Mouse (Mus musculus): ENCODE measurements around the gene Gng12. TPM values are rescaled to one million over a fixed set of nuclear protein-coding genes. Genes with fewer than 3 reads are reported as not detected.

Gene Gng12
- polyA plus RNA-seq, 1 experiment from 2014 or later: 31.2 TPM

GRCm38 (mm10) chr6:66942826-66943225, 46.6 kb downstream of the Gng12 start:
- no peak overlapping the region for H3K4me3 ChIP-seq (replicated peaks)
- H3K27me3 ChIP-seq: no peaks in the 10 kb centered on the region
- H3K27ac ChIP-seq (replicated peaks): no peak overlapping the region
- ATAC-seq (ENCODE audit: insufficient read depth): no peak
- H3K9me3 ChIP-seq (replicated peaks): no peaks in the 10 kb centered on the region
- no peaks in the 10 kb centered on the region for H3K36me3 ChIP-seq (replicated peaks)
- H3K9ac ChIP-seq: no peak overlapping the region
- H3K4me2 ChIP-seq: no peak overlapping the region
- peaks cover 41% of the 10 kb centered on the region for H3K4me1 ChIP-seq (replicated peaks)
- 52% methylated on average over 4 of the region's 4 CpGs for WGBS (ENCODE audit: insufficient replicate concordance)

GRCm38 (mm10) chr6:66943367-66944189, 47.4 kb downstream of the Gng12 start:
- no peaks in the 10 kb centered on the region for H3K36me3 ChIP-seq (replicated peaks)
- H3K27ac ChIP-seq (replicated peaks): no peak overlapping the region
- H3K4me1 ChIP-seq (replicated peaks): peaks cover 41% of the 10 kb centered on the region
- H3K4me2 ChIP-seq: no peak overlapping the region
- no peak overlapping the region for H3K4me3 ChIP-seq (replicated peaks)
- H3K9ac ChIP-seq: no peak overlapping the region
- 67% methylated on average over 6 of the region's 6 CpGs for WGBS (ENCODE audit: insufficient replicate concordance)
- no peaks in the 10 kb centered on the region for H3K9me3 ChIP-seq (replicated peaks)
- H3K27me3 ChIP-seq: no peaks in the 10 kb centered on the region
- no peak for ATAC-seq (ENCODE audit: insufficient read depth)

- Histone ChIP-seq H3K27ac (replicated peaks) (no peak overlapping the region), H3K27me3 (no peaks in the 10 kb centered on the region), H3K36me3 (replicated peaks) (no peaks in the 10 kb centered on the region), H3K4me2 (no peak overlapping the region), H3K4me1 (replicated peaks) (peaks cover 46% of the 10 kb centered on the region), H3K9me3 (replicated peaks) (no peaks in the 10 kb centered on the region), H3K4me3 (replicated peaks) (no peak overlapping the region), H3K9ac (no peak overlapping the region)
- ATAC-seq (ENCODE audit: insufficient read depth): no peak
- WGBS (ENCODE audit: insufficient replicate concordance): 53% methylated on average over 12 of the region's 12 CpGs
Measured at GRCm38 (mm10) chr6:66944190-66945003, 48.2 kb downstream of the Gng12 start.

GRCm38 (mm10) chr6:66945004-66945356, 48.8 kb downstream of the Gng12 start:
- Histone ChIP-seq H3K4me2 (no peak overlapping the region), H3K4me3 (replicated peaks) (no peak overlapping the region), H3K27ac (replicated peaks) (no peak overlapping the region), H3K27me3 (no peaks in the 10 kb centered on the region), H3K9me3 (replicated peaks) (no peaks in the 10 kb centered on the region), H3K36me3 (replicated peaks) (no peaks in the 10 kb centered on the region), H3K4me1 (replicated peaks) (peaks cover 46% of the 10 kb centered on the region), H3K9ac (no peak overlapping the region)
- no peak for ATAC-seq (ENCODE audit: insufficient read depth)
- WGBS (ENCODE audit: insufficient replicate concordance): 49% methylated on average over 5 of the region's 5 CpGs

- peaks cover 35% of the 10 kb centered on the region for H3K4me1 ChIP-seq (replicated peaks)
- H3K9ac ChIP-seq: no peak overlapping the region
- 88% methylated on average over 3 of the region's 3 CpGs for WGBS (ENCODE audit: insufficient replicate concordance)
- no peak for ATAC-seq (ENCODE audit: insufficient read depth)
- no peak overlapping the region for H3K4me3 ChIP-seq (replicated peaks)
- H3K9me3 ChIP-seq (replicated peaks): no peaks in the 10 kb centered on the region
- no peaks in the 10 kb centered on the region for H3K27me3 ChIP-seq
- H3K36me3 ChIP-seq (replicated peaks): no peaks in the 10 kb centered on the region
- H3K27ac ChIP-seq (replicated peaks): no peak overlapping the region
- no peak overlapping the region for H3K4me2 ChIP-seq
Measured at GRCm38 (mm10) chr6:66948111-66948510, 51.9 kb downstream of the Gng12 start.

- Histone ChIP-seq H3K36me3 (replicated peaks) (no peaks in the 10 kb centered on the region), H3K9me3 (replicated peaks) (no peaks in the 10 kb centered on the region), H3K27ac (replicated peaks) (no peak overlapping the region), H3K27me3 (no peaks in the 10 kb centered on the region), H3K4me1 (replicated peaks) (peaks cover 36% of the 10 kb centered on the region), H3K4me3 (replicated peaks) (no peak overlapping the region), H3K9ac (no peak overlapping the region), H3K4me2 (no peak overlapping the region)
- ATAC-seq (ENCODE audit: insufficient read depth): no peak
- 6% methylated on average over 3 of the region's 3 CpGs for WGBS (ENCODE audit: insufficient replicate concordance)
Measured at GRCm38 (mm10) chr6:66948848-66949247, 52.7 kb downstream of the Gng12 start.

GRCm38 (mm10) chr6:66951726-66952418, 55.7 kb downstream of the Gng12 start:
- peak overlapping the region; percentile 34; the same call in 1 of the 2 replicates for H3K27ac ChIP-seq (replicated peaks)
- no peak overlapping the region for H3K9ac ChIP-seq
- ATAC-seq (ENCODE audit: insufficient read depth): no peak
- no peaks in the 10 kb centered on the region for H3K9me3 ChIP-seq (replicated peaks)
- H3K4me2 ChIP-seq: no peak overlapping the region
- WGBS (ENCODE audit: insufficient replicate concordance): 22% methylated on average over 5 of the region's 5 CpGs
- H3K36me3 ChIP-seq (replicated peaks): no peaks in the 10 kb centered on the region
- H3K4me3 ChIP-seq (replicated peaks): no peak overlapping the region
- H3K27me3 ChIP-seq: no peaks in the 10 kb centered on the region
- peaks cover 25% of the 10 kb centered on the region for H3K4me1 ChIP-seq (replicated peaks)

GRCm38 (mm10) chr6:66953951-66954519, 57.8 kb downstream of the Gng12 start:
- peak; percentile 78 for ATAC-seq (ENCODE audit: insufficient read depth)
- H3K36me3 ChIP-seq (replicated peaks): no peaks in the 10 kb centered on the region
- 19% methylated on average over 11 of the region's 11 CpGs for WGBS (ENCODE audit: insufficient replicate concordance)
- H3K27ac ChIP-seq (replicated peaks): peak overlapping the region; percentile 60; the same call in 1 of the 2 replicates
- H3K4me1 ChIP-seq (replicated peaks): peaks cover 29% of the 10 kb centered on the region
- no peak overlapping the region for H3K4me3 ChIP-seq (replicated peaks)
- H3K9me3 ChIP-seq (replicated peaks): no peaks in the 10 kb centered on the region
- no peak overlapping the region for H3K9ac ChIP-seq
- H3K4me2 ChIP-seq: peak overlapping the region; percentile 34
- no peaks in the 10 kb centered on the region for H3K27me3 ChIP-seq

- H3K9me3 ChIP-seq (replicated peaks): no peaks in the 10 kb centered on the region
- H3K4me3 ChIP-seq (replicated peaks): no peak overlapping the region
- H3K4me1 ChIP-seq (replicated peaks): peaks cover 30% of the 10 kb centered on the region
- H3K36me3 ChIP-seq (replicated peaks): no peaks in the 10 kb centered on the region
- H3K9ac ChIP-seq: no peak overlapping the region
- ATAC-seq (ENCODE audit: insufficient read depth): no peak
- no peak overlapping the region for H3K4me2 ChIP-seq
- no peaks in the 10 kb centered on the region for H3K27me3 ChIP-seq
- WGBS (ENCODE audit: insufficient replicate concordance): 62% methylated on average over 11 of the region's 11 CpGs
- H3K27ac ChIP-seq (replicated peaks): peak overlapping the region; percentile 53; the same call in 1 of the 2 replicates
Measured at GRCm38 (mm10) chr6:66955089-66955657, 59.0 kb downstream of the Gng12 start.

- no peak for ATAC-seq (ENCODE audit: insufficient read depth)
- Histone ChIP-seq H3K27ac (replicated peaks) (no peak overlapping the region), H3K4me1 (replicated peaks) (peaks cover 32% of the 10 kb centered on the region), H3K4me3 (replicated peaks) (no peak overlapping the region), H3K27me3 (no peaks in the 10 kb centered on the region), H3K36me3 (replicated peaks) (no peaks in the 10 kb centered on the region), H3K9ac (no peak overlapping the region), H3K4me2 (no peak overlapping the region), H3K9me3 (replicated peaks) (no peaks in the 10 kb centered on the region)
- 69% methylated on average over 5 of the region's 5 CpGs for WGBS (ENCODE audit: insufficient replicate concordance)
Measured at GRCm38 (mm10) chr6:66958466-66959235, 62.5 kb downstream of the Gng12 start.

Data from liver, embryonic 15.5 days (tissue).